Mouse (Mus musculus) adrenal gland (tissue): ENCODE results near the gene Gzmd.

ENCODE experiments used
- intact Hi-C: fragments of 180-260 bp; cut with DNase I; formaldehyde crosslinking; loops from one replicate; pipeline ENCODE4 v1.15.1; 2025
- microRNA-seq, 2 experiments: library from miRNA; unstranded; fragments of <30 nt; microRNA quantifications; one replicate each; pipeline ENCODE4; 2019

Gene Gzmd

DNA sequence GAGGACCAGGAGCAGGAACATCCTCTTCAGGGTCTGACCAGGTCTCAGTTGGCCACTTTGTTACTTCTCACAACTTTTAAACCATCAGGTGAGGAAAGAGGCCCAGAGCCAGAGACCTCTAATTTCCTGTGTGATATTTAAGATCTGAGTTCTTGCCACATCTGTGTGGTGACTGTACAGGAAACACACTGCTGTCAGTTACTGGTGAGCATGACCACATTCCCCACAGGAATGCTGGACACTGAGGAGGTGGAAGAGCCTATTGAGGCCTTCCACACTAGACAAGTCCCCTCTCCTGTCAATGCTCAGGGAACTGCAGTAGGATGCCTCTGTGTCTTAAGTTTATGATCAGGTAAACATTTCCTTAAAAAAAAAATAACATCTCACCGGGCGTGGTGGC is 47.2 kb downstream of the Gzmd start, which contains the start of gene Mcpt8:
TSS of gene Mcpt8 (minus strand) at position 107 of the 400 bp plus-strand sequence.
- intact Hi-C loops: no loop called here

DNA sequence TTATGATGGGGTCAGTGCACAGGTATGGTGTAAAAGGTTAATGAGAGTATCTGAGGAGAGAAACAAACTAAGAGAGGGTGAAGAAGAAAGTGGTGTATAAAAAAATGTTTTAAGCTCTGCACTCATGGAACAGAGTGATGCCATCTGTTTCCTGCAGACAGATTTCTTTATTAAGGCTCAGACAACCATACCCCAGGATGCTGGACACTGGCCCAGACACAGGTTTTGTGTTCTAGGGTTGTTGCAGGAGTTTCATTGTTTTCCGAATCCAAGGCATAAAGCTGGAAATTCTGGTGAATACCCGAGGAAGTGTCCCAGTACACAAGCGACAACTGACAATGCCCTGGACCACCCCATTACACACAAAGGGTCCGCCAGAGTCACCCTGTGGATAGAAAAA is 50.4 kb downstream of the Gzmd start:
- intact Hi-C loops: no loop called here

Small RNA genes within 50 kb of the gene (microRNA-seq; reads per million reads assigned to microRNA genes)
- 0 reads per million in 2 experiments for gene Mir6949
